Mouse (Mus musculus): ENCODE results near the gene Apoc2.

DNA sequence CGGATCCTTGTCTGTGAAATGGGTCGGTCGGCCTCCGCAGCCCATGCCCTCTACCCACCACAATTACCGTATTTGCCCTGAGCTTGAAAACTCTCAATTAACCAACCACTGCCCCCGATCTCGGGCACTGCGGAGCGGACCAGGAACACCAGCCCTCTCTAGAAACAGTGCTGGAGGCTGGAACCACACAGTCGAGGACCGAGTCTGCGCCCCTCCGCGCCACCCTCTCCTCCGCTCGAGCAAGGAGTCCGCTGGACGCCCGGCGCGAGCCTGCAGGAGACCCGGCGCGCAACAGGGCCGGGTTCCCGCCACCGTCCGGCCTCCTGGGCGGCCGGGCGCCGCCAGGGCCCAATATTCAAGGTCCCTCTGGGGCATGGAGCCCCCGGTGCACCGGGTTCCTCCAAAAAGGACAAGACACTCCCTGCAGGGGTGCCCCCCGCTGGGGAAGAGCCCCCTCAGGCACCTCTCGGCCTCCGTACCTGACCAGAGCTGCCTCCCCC, 13.2 kb downstream of the Apoc2 start:
- TF ChIP-seq ZKSCAN1 (IDR thresholded peaks at IDR 0.05; ENCODE audit: low read depth, low read length) (no peak), CTCF (IDR thresholded peaks at IDR 0.05 in 2 of 3, conservative IDR thresholded peaks at IDR 0.05 in 1 of 3; ENCODE audit: control insufficient read depth in 1 of 3, insufficient read depth in 1 of 3, low read depth in 2 of 3, low read length in 3 of 3, poor library complexity in 1 of 3, severe bottlenecking in 1 of 3) (no peak), POLR2A (IDR thresholded peaks at IDR 0.05; ENCODE audit: control insufficient read depth in 1 of 2, insufficient read depth in 1 of 2, low read depth in 1 of 2, low read length in 2 of 2, poor library complexity in 1 of 2) (peak in 1 of 2 experiments; percentile 64; a peak in 1 of 4 replicates), MAZ (IDR thresholded peaks at IDR 0.05; ENCODE audit: low read depth, low read length) (no peak), MAFK (IDR thresholded peaks at IDR 0.05; ENCODE audit: borderline replicate concordance, low read depth, low read length) (no peak), USF2 (IDR thresholded peaks at IDR 0.05; ENCODE audit: borderline replicate concordance in 1 of 2, insufficient read depth in 1 of 2, low read depth in 1 of 2, low read length in 2 of 2) (no peak), MXI1 (IDR thresholded peaks at IDR 0.05; ENCODE audit: low read depth, low read length) (no peak), JUND (IDR thresholded peaks at IDR 0.05; ENCODE audit: low read depth, low read length) (no peak), EP300 (IDR thresholded peaks at IDR 0.05; ENCODE audit: low read depth in 1 of 2, low read length in 2 of 2) (no peak)
